Comparison of ENCODE assay signal across 9 mouse cellular contexts in the genomic region with DNA sequence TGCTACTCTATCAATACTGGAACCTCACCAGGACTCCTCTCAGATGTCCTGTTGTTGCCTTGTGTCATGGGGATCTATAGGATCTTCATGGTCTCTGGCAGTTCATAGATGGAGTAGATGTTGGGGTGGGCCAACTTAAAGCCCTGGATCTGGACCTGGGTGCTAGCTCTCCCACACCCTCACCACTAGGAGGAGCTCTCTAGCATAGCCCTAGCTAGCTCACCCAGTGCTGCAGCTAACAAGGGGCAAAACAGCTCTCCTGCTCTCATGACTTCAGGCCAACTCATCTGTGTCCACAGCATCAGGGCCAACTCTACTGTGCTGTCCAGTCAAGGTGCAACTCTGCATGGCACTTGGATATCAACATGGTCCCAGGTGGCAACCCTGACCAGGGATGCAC.
DNase-seq lines count a peak whose midpoint lies in the region; ATAC-seq and TF ChIP-seq lines count a peak whose summit lies in the region.
"Had no signal": no experiment of that assay in that cellular context is flagged by ENCODE, and none has a peak within 500 bp of the region (broad histone marks: within the 10 kb centered on the region; RNA-seq: fewer than 3 reads in every experiment).

No protein-coding gene starts in this region.

- DNase-seq in heart, adult 2 months = peak; percentile 18 to 29
- DNase-seq in heart, adult 9 months (ENCODE audit: low spot score in 2 of 2) = no peak
- peak; percentile 53 for DNase-seq in ES-CJ7 (ENCODE audit: low read depth, low spot score)
- peak; percentile 51 for DNase-seq in embryo, embryonic 10 days (ENCODE audit: low spot score)
- no peak for DNase-seq in limb, embryonic 10.5 days (ENCODE audit: low spot score)
- DNase-seq in right cerebral cortex, postnatal 25 days = no peak
- no peak for DNase-seq in urinary bladder, postnatal 14 days (ENCODE audit: low spot score)
- DNase-seq: right cerebral cortex, postnatal 4 days had no signal

- no peak overlapping the region for H3K27ac ChIP-seq in heart, adult 2 months
- no peak overlapping the region for H3K27ac ChIP-seq in limb, embryonic 10.5 days

- H3K79me2 ChIP-seq in heart, adult 2 months (replicated peaks; ENCODE audit: control insufficient read depth, insufficient read depth, low read length) = no peaks in the 10 kb centered on the region

- intact Hi-C loops in heart, adult 2 months (cut with DNase I) = loop anchor here (1.0 kb wide), 1 partner anchor 119 kb away; no protein-coding TSS in a partner anchor

- peak; percentile 70 for ATAC-seq in megakaryocyte progenitor cell, adult 5-6 weeks (replicated peaks; ENCODE audit: poor library complexity)

- TF ChIP-seq POLR2A in heart, adult 2 months (IDR thresholded peaks at IDR 0.05; ENCODE audit: insufficient read depth, low read depth, low read length) = no peak

- no peaks in the 10 kb centered on the region for H3K36me3 ChIP-seq in heart, adult 2 months (ENCODE audit: control insufficient read depth, insufficient read depth, low read length)
- no peaks in the 10 kb centered on the region for H3K36me3 ChIP-seq in limb, embryonic 10.5 days

- H3K9ac ChIP-seq in heart, adult 2 months (ENCODE audit: low read depth, low read length) = no peak overlapping the region

- no peaks in the 10 kb centered on the region for H3K27me3 ChIP-seq in heart, adult 2 months (ENCODE audit: control insufficient read depth, insufficient read depth, low read length)
- no peaks in the 10 kb centered on the region for H3K27me3 ChIP-seq in limb, embryonic 10.5 days (ENCODE audit: low read depth, poor library complexity, severe bottlenecking)

- TF ChIP-seq CTCF in heart, adult 2 months (IDR thresholded peaks at IDR 0.05) = peak; percentile 74

- TF ChIP-seq EP300 in heart, adult 2 months (IDR thresholded peaks at IDR 0.05; ENCODE audit: insufficient read depth, low read depth, low read length) = no peak

- no peak overlapping the region for H3K4me3 ChIP-seq in heart, adult 2 months
- H3K4me3 ChIP-seq in limb, embryonic 10.5 days = no peak overlapping the region

- H3K4me1 ChIP-seq in heart, adult 2 months (ENCODE audit: control insufficient read depth, insufficient read depth, low read length) = no peaks in the 10 kb centered on the region
- no peaks in the 10 kb centered on the region for H3K4me1 ChIP-seq in limb, embryonic 10.5 days

- no peaks in the 10 kb centered on the region for H3K9me3 ChIP-seq in limb, embryonic 10.5 days (replicated peaks)

Comparison
In these comparisons a context has a peak if more than half of its experiments do, and no peak if none do; other contexts are left out.
1. DNase-seq: peak in heart, adult 2 months (2 of 2), ES-CJ7 (single experiment) and embryo, embryonic 10 days (single experiment); none in heart, adult 9 months (0 of 2), limb, embryonic 10.5 days (single experiment), right cerebral cortex, postnatal 25 days (single experiment) and urinary bladder, postnatal 14 days (single experiment).